Mouse (Mus musculus) stomach, postnatal 0 days (tissue): ENCODE measurements at regions not wholly inside any gene's neighbourhood (a gene's known extent, or its start where the extent isn't known, plus 50 kb on each side); places are given as distances from the start of the nearest gene placed in this dataset.

ENCODE experiments used
- ATAC-seq: fragments of 200-750 bp; cut with Nextera tagmentation; 2 replicates; pipeline ENCODE4 v1.8.0; 2017; ENCODE audit not compliant: low FRiP score, low TSS enrichment
- DNase-seq: peaks from one replicate; pipeline ENCODE4 v3.0.0-alpha.2; 2016; ENCODE audit warnings: low spot score
- H3K27ac ChIP-seq: fragments of 300-500 bp; sonication (generic); replicated peaks from 2 replicates; pipeline ENCODE4 v1.5.1; 2014; ENCODE audit warnings: mild to moderate bottlenecking, control low read depth
- H3K27me3 ChIP-seq: fragments of 300-500 bp; sonication (generic); 2 replicates; pipeline ENCODE4 v1.6.1; 2014; ENCODE audit warnings: low read length; ENCODE audit not compliant: control insufficient read depth, insufficient read depth
- H3K36me3 ChIP-seq: fragments of 300-500 bp; sonication (generic); 2 replicates; pipeline ENCODE4 v1.6.1; 2014; ENCODE audit warnings: low read length, mixed read lengths; ENCODE audit not compliant: control insufficient read depth, insufficient read depth
- H3K4me1 ChIP-seq: fragments of 300-500 bp; sonication (generic); replicated peaks from 2 replicates; pipeline ENCODE4 v1.6.1; 2014; ENCODE audit warnings: antibody characterized with exemption; ENCODE audit not compliant: control insufficient read depth, insufficient read depth
- H3K4me2 ChIP-seq: fragments of 300-500 bp; sonication (generic); replicated peaks from 2 replicates; pipeline ENCODE4 v1.6.1; 2014; ENCODE audit warnings: low read depth, mild to moderate bottlenecking, control low read depth, moderate library complexity
- H3K4me3 ChIP-seq: fragments of 300-500 bp; sonication (generic); 2 replicates; pipeline ENCODE4 v1.5.1; 2014; ENCODE audit warnings: low read depth, low read length, control low read depth
- H3K9ac ChIP-seq: fragments of 300-500 bp; sonication (generic); 2 replicates; pipeline ENCODE4 v1.6.1; 2014; ENCODE audit warnings: mild to moderate bottlenecking, low read length, control low read depth, mixed read lengths
- H3K9me3 ChIP-seq: fragments of 300-500 bp; sonication (generic); 2 replicates; pipeline ENCODE4 v1.6.1; 2016; ENCODE audit warnings: low read length; ENCODE audit not compliant: control insufficient read depth
- CTCF ChIP-seq: IDR thresholded peaks from 2 replicates; pipeline ENCODE4 v1.5.1; 2016; ENCODE audit warnings: antibody characterized with exemption, low read depth, mild to moderate bottlenecking, moderate library complexity
- EP300 ChIP-seq: optimal IDR thresholded peaks from 2 replicates; pipeline ENCODE3; 2016; ENCODE audit warnings: antibody characterized with exemption
- WGBS: fragments of 180-500 bp; shearing (Covaris S2); extraction: QIAGEN DNeasy Blood & Tissue Kit; methylation state at CpG from one replicate; pipeline ENCODE4 v1.1.7; 2014; 5-methylcytosine and 5-hydroxymethylcytosine counted together

- Histone ChIP-seq H3K4me1 (no peaks in the 10 kb centered on the region), H3K9ac (no peak overlapping the region), H3K9me3 (no peaks in the 10 kb centered on the region), H3K36me3 (no peaks in the 10 kb centered on the region), H3K4me2 (no peak overlapping the region), H3K27me3 (no peaks in the 10 kb centered on the region), H3K27ac (no peak overlapping the region), H3K4me3 (no peak overlapping the region)
- TF ChIP-seq EP300 (no peak), CTCF (no peak)
- 24% methylated on average over 3 of the region's 3 CpGs for WGBS
- ATAC-seq (no peak), DNase-seq (no peak)
Observed at GRCm38 (mm10) chr7:93795210-93795609, 715.5 kb downstream of the Fam181b start.

- Histone ChIP-seq H3K27ac (no peak overlapping the region), H3K36me3 (no peaks in the 10 kb centered on the region), H3K27me3 (no peaks in the 10 kb centered on the region), H3K4me3 (no peak overlapping the region), H3K9me3 (no peaks in the 10 kb centered on the region), H3K4me2 (no peak overlapping the region), H3K9ac (no peak overlapping the region), H3K4me1 (no peaks in the 10 kb centered on the region)
- WGBS, result 79% methylated on average over 3 of the region's 3 CpGs
- TF ChIP-seq CTCF, result no peak
- TF ChIP-seq EP300, result no peak
- ATAC-seq (no peak), DNase-seq (no peak)
Observed at GRCm38 (mm10) chr7:93835697-93836096, 756.0 kb downstream of the Fam181b start.

GRCm38 (mm10) chr7:93836169-93836568, 756.5 kb downstream of the Fam181b start:
- H3K9me3 ChIP-seq, result no peaks in the 10 kb centered on the region
- H3K36me3 ChIP-seq, result no peaks in the 10 kb centered on the region
- no peak overlapping the region for H3K4me3 ChIP-seq
- H3K9ac ChIP-seq, result no peak overlapping the region
- H3K4me2 ChIP-seq, result no peak overlapping the region
- no peak for TF ChIP-seq CTCF
- no peak for TF ChIP-seq EP300
- H3K27me3 ChIP-seq, result no peaks in the 10 kb centered on the region
- no peaks in the 10 kb centered on the region for H3K4me1 ChIP-seq
- DNase-seq (no peak), ATAC-seq (no peak)
- WGBS, result 58% methylated on average over 2 of the region's 2 CpGs
- H3K27ac ChIP-seq, result no peak overlapping the region

- no peaks in the 10 kb centered on the region for H3K36me3 ChIP-seq
- 68% methylated on average over 6 of the region's 6 CpGs for WGBS
- no peak for ATAC-seq
- H3K9me3 ChIP-seq, result no peaks in the 10 kb centered on the region
- H3K27me3 ChIP-seq, result no peaks in the 10 kb centered on the region
- H3K4me1 ChIP-seq, result no peaks in the 10 kb centered on the region
- H3K27ac ChIP-seq, result no peak overlapping the region
- no peak overlapping the region for H3K4me2 ChIP-seq
- H3K9ac ChIP-seq, result no peak overlapping the region
- no peak for TF ChIP-seq CTCF
- no peak for TF ChIP-seq EP300
- no peak overlapping the region for H3K4me3 ChIP-seq
- no peak for DNase-seq
Observed at GRCm38 (mm10) chr7:93855025-93855424, 775.4 kb downstream of the Fam181b start.

- DNase-seq, result no peak
- no peaks in the 10 kb centered on the region for H3K36me3 ChIP-seq
- H3K4me2 ChIP-seq, result no peak overlapping the region
- WGBS, result 85% methylated on average over 1 of the region's 1 CpGs
- no peak for ATAC-seq
- H3K4me1 ChIP-seq, result no peaks in the 10 kb centered on the region
- no peaks in the 10 kb centered on the region for H3K27me3 ChIP-seq
- TF ChIP-seq CTCF (no peak), EP300 (no peak)
- no peaks in the 10 kb centered on the region for H3K9me3 ChIP-seq
- no peak overlapping the region for H3K4me3 ChIP-seq
- no peak overlapping the region for H3K9ac ChIP-seq
- H3K27ac ChIP-seq, result no peak overlapping the region
Observed at GRCm38 (mm10) chr7:93893701-93894100, 814.0 kb downstream of the Fam181b start.

- ATAC-seq, result no peak
- no peak for TF ChIP-seq CTCF
- TF ChIP-seq EP300, result no peak
- H3K27ac ChIP-seq, result no peak overlapping the region
- no peaks in the 10 kb centered on the region for H3K4me1 ChIP-seq
- no peak for DNase-seq
- H3K9ac ChIP-seq, result no peak overlapping the region
- no peaks in the 10 kb centered on the region for H3K27me3 ChIP-seq
- H3K4me2 ChIP-seq, result no peak overlapping the region
- no peak overlapping the region for H3K4me3 ChIP-seq
- no peaks in the 10 kb centered on the region for H3K36me3 ChIP-seq
- no peaks in the 10 kb centered on the region for H3K9me3 ChIP-seq
Observed at GRCm38 (mm10) chr7:93896921-93897320, 817.3 kb downstream of the Fam181b start.
